Mouse (Mus musculus) midbrain, embryonic 16.5 days (tissue): ENCODE measurements at regions not wholly inside any gene's neighbourhood (a gene's known extent, or its start where the extent isn't known, plus 50 kb on each side); places are given as distances from the start of the nearest gene placed in this dataset.

Source experiments
- ATAC-seq: fragments of 200-750 bp; cut with Nextera tagmentation; 2 replicates; pipeline ENCODE4 v1.8.0; 2017; ENCODE audit warnings: moderate TSS enrichment
- H3K27ac ChIP-seq: fragments of 300-500 bp; sonication (generic); 2 replicates; pipeline ENCODE4 v1.5.1; 2014; ENCODE audit warnings: mild to moderate bottlenecking, low read length, mixed read lengths
- H3K27me3 ChIP-seq: fragments of 300-500 bp; sonication (generic); 2 replicates; pipeline ENCODE4 v1.6.1; 2014; ENCODE audit warnings: low read depth, low read length, mixed read lengths; ENCODE audit not compliant: control insufficient read depth, insufficient read depth
- H3K36me3 ChIP-seq: fragments of 300-500 bp; sonication (generic); 2 replicates; pipeline ENCODE4 v1.6.1; 2014; ENCODE audit warnings: mild to moderate bottlenecking, low read length, moderate library complexity, mixed read lengths; ENCODE audit not compliant: control insufficient read depth, insufficient read depth
- H3K4me1 ChIP-seq: fragments of 300-500 bp; sonication (generic); 2 replicates; pipeline ENCODE4 v1.6.1; 2014; ENCODE audit warnings: mild to moderate bottlenecking, low read length, mixed read lengths; ENCODE audit not compliant: control insufficient read depth, insufficient read depth
- H3K4me2 ChIP-seq: fragments of 300-500 bp; sonication (generic); 2 replicates; pipeline ENCODE4 v1.6.1; 2014; ENCODE audit warnings: mild to moderate bottlenecking, low read length, mixed read lengths
- H3K4me3 ChIP-seq: fragments of 300-500 bp; sonication (generic); 2 replicates; pipeline ENCODE4 v1.5.1; 2014; ENCODE audit warnings: low read depth, mild to moderate bottlenecking, low read length, moderate library complexity, mixed read lengths
- H3K9ac ChIP-seq: fragments of 300-500 bp; sonication (generic); 2 replicates; pipeline ENCODE4 v1.6.1; 2014; ENCODE audit warnings: low read depth, low read length, mixed read lengths
- H3K9me3 ChIP-seq: fragments of 300-500 bp; sonication (generic); replicated peaks from 2 replicates; pipeline ENCODE4 v1.6.1; 2014; ENCODE audit warnings: mild to moderate bottlenecking, low read length, mixed read lengths; ENCODE audit not compliant: control insufficient read depth, poor library complexity, severe bottlenecking
- WGBS: fragments of 180-500 bp; shearing (Covaris S2); extraction: QIAGEN DNeasy Blood & Tissue Kit; methylation state at CpG from one replicate; pipeline ENCODE4 v1.1.7; 2014; 5-methylcytosine and 5-hydroxymethylcytosine counted together

- H3K9me3 ChIP-seq: no peaks in the 10 kb centered on the region
- H3K36me3 ChIP-seq: no peaks in the 10 kb centered on the region
- H3K4me2 ChIP-seq: no peak overlapping the region
- H3K27ac ChIP-seq: no peak overlapping the region
- H3K9ac ChIP-seq: no peak overlapping the region
- ATAC-seq: no peak
- H3K4me1 ChIP-seq: peaks cover 12% of the 10 kb centered on the region
- no peak overlapping the region for H3K4me3 ChIP-seq
- WGBS: 63% methylated on average over 3 of the region's 3 CpGs
- no peaks in the 10 kb centered on the region for H3K27me3 ChIP-seq
Measured at GRCm38 (mm10) chr12:13028086-13028485, 86.4 kb upstream of the Mycn start.

GRCm38 (mm10) chr12:13026041-13026580, 84.4 kb upstream of the Mycn start:
- no peaks in the 10 kb centered on the region for H3K36me3 ChIP-seq
- no peak overlapping the region for H3K27ac ChIP-seq
- H3K9ac ChIP-seq: no peak overlapping the region
- 56% methylated on average over 7 of the region's 7 CpGs for WGBS
- H3K9me3 ChIP-seq: no peaks in the 10 kb centered on the region
- no peak overlapping the region for H3K4me3 ChIP-seq
- H3K4me2 ChIP-seq: no peak overlapping the region
- ATAC-seq: peak; percentile 57
- peaks cover 12% of the 10 kb centered on the region for H3K4me1 ChIP-seq
- H3K27me3 ChIP-seq: no peaks in the 10 kb centered on the region

GRCm38 (mm10) chr12:13024215-13024841, 82.6 kb upstream of the Mycn start:
- no peaks in the 10 kb centered on the region for H3K36me3 ChIP-seq
- H3K4me3 ChIP-seq: no peak overlapping the region
- no peaks in the 10 kb centered on the region for H3K27me3 ChIP-seq
- WGBS: 19% methylated on average over 8 of the region's 8 CpGs
- peaks cover 12% of the 10 kb centered on the region for H3K4me1 ChIP-seq
- H3K4me2 ChIP-seq: peak overlapping the region; percentile 6; the same call in 1 of the 2 replicates
- no peak overlapping the region for H3K9ac ChIP-seq
- peak overlapping the region; percentile 74 for H3K27ac ChIP-seq
- no peaks in the 10 kb centered on the region for H3K9me3 ChIP-seq
- peak; percentile 89 for ATAC-seq

GRCm38 (mm10) chr12:13011023-13011761, 69.5 kb upstream of the Mycn start:
- H3K27ac ChIP-seq: no peak overlapping the region
- H3K4me2 ChIP-seq: no peak overlapping the region
- no peak overlapping the region for H3K9ac ChIP-seq
- H3K36me3 ChIP-seq: no peaks in the 10 kb centered on the region
- H3K4me3 ChIP-seq: no peak overlapping the region
- H3K4me1 ChIP-seq: no peaks in the 10 kb centered on the region
- H3K9me3 ChIP-seq: no peaks in the 10 kb centered on the region
- no peaks in the 10 kb centered on the region for H3K27me3 ChIP-seq
- WGBS: 84% methylated on average over 9 of the region's 9 CpGs
- no peak for ATAC-seq

- WGBS: 88% methylated on average over 3 of the region's 3 CpGs
- Histone ChIP-seq H3K27me3 (no peaks in the 10 kb centered on the region), H3K36me3 (no peaks in the 10 kb centered on the region), H3K4me2 (no peak overlapping the region), H3K27ac (no peak overlapping the region), H3K4me1 (no peaks in the 10 kb centered on the region), H3K9ac (no peak overlapping the region), H3K9me3 (no peaks in the 10 kb centered on the region), H3K4me3 (no peak overlapping the region)
- no peak for ATAC-seq
Measured at GRCm38 (mm10) chr12:13010405-13010804, 68.7 kb upstream of the Mycn start.

- Histone ChIP-seq H3K27me3 (no peaks in the 10 kb centered on the region), H3K4me1 (no peaks in the 10 kb centered on the region), H3K4me2 (no peak overlapping the region), H3K9me3 (no peaks in the 10 kb centered on the region), H3K36me3 (no peaks in the 10 kb centered on the region), H3K4me3 (no peak overlapping the region), H3K27ac (no peak overlapping the region), H3K9ac (no peak overlapping the region)
- WGBS: 42% methylated on average over 2 of the region's 2 CpGs
- ATAC-seq: no peak
Measured at GRCm38 (mm10) chr12:13009470-13009869, 67.8 kb upstream of the Mycn start.

- WGBS: 85% methylated on average over 3 of the region's 3 CpGs
- Histone ChIP-seq H3K27me3 (no peaks in the 10 kb centered on the region), H3K27ac (no peak overlapping the region), H3K4me1 (no peaks in the 10 kb centered on the region), H3K4me2 (no peak overlapping the region), H3K9me3 (no peaks in the 10 kb centered on the region), H3K4me3 (no peak overlapping the region), H3K9ac (no peak overlapping the region), H3K36me3 (no peaks in the 10 kb centered on the region)
- no peak for ATAC-seq
Measured at GRCm38 (mm10) chr12:13002703-13003102, 61.0 kb upstream of the Mycn start.

GRCm38 (mm10) chr12:13002069-13002590, 60.4 kb upstream of the Mycn start:
- 92% methylated on average over 6 of the region's 6 CpGs for WGBS
- Histone ChIP-seq H3K9me3 (no peaks in the 10 kb centered on the region), H3K27ac (no peak overlapping the region), H3K27me3 (no peaks in the 10 kb centered on the region), H3K4me1 (no peaks in the 10 kb centered on the region), H3K36me3 (no peaks in the 10 kb centered on the region), H3K4me2 (no peak overlapping the region), H3K4me3 (no peak overlapping the region), H3K9ac (no peak overlapping the region)
- ATAC-seq: no peak

GRCm38 (mm10) chr12:12995974-12996361, 54.3 kb upstream of the Mycn start:
- 92% methylated on average over 9 of the region's 9 CpGs for WGBS
- no peak for ATAC-seq
- no peaks in the 10 kb centered on the region for H3K9me3 ChIP-seq
- H3K9ac ChIP-seq: no peak overlapping the region
- no peak overlapping the region for H3K27ac ChIP-seq
- H3K4me2 ChIP-seq: no peak overlapping the region
- no peaks in the 10 kb centered on the region for H3K36me3 ChIP-seq
- no peaks in the 10 kb centered on the region for H3K27me3 ChIP-seq
- H3K4me1 ChIP-seq: no peaks in the 10 kb centered on the region
- H3K4me3 ChIP-seq: no peak overlapping the region
